Mouse (Mus musculus) embryonic facial prominence, embryonic 15.5 days (tissue): ENCODE results near the gene Rnase11. TPM values are rescaled to one million over a fixed set of nuclear protein-coding genes. Genes with fewer than 3 reads are reported as not detected.
A peak's percentile ranks its signal among the peaks of the same experiment; 100 is the strongest.
"Not testable (repeated sequence)": the region's sequence is repeated elsewhere in the genome, so short reads cannot be mapped to it uniquely, and the experiment has no call there.

Experiments
- ATAC-seq: fragments of 200-750 bp; cut with Nextera tagmentation; 2 replicates; pipeline ENCODE4 v1.8.0; 2017; ENCODE audit warnings: low read depth, moderate TSS enrichment; ENCODE audit not compliant: insufficient number of reproducible peaks, low FRiP score, low TSS enrichment
- H3K27ac ChIP-seq: fragments of 300-500 bp; sonication (generic); replicated peaks from 2 replicates; pipeline ENCODE4 v1.5.1; 2015; ENCODE audit warnings: mild to moderate bottlenecking, inconsistent platforms
- H3K27me3 ChIP-seq: fragments of 300-500 bp; sonication (generic); 2 replicates; pipeline ENCODE4 v1.6.1; 2015; ENCODE audit warnings: inconsistent platforms
- H3K36me3 ChIP-seq: fragments of 300-500 bp; sonication (generic); 2 replicates; pipeline ENCODE4 v1.6.1; 2015; ENCODE audit warnings: mild to moderate bottlenecking, inconsistent platforms
- H3K4me1 ChIP-seq: fragments of 300-500 bp; sonication (generic); 2 replicates; pipeline ENCODE4 v1.6.1; 2015; ENCODE audit warnings: inconsistent platforms
- H3K4me2 ChIP-seq: fragments of 300-500 bp; sonication (generic); replicated peaks from 2 replicates; pipeline ENCODE4 v1.6.1; 2015; ENCODE audit warnings: mild to moderate bottlenecking, inconsistent platforms
- H3K4me3 ChIP-seq: fragments of 300-500 bp; sonication (generic); replicated peaks from 2 replicates; pipeline ENCODE4 v1.5.1; 2015; ENCODE audit warnings: mild to moderate bottlenecking, inconsistent platforms
- H3K9ac ChIP-seq: fragments of 300-500 bp; sonication (generic); 2 replicates; pipeline ENCODE4 v1.6.1; 2015; ENCODE audit warnings: inconsistent platforms
- H3K9me3 ChIP-seq: fragments of 300-500 bp; sonication (generic); replicated peaks from 2 replicates; pipeline ENCODE4 v1.6.1; 2016; ENCODE audit warnings: inconsistent platforms
- WGBS: fragments of 180-500 bp; shearing (Covaris S2); methylation state at CpG from one replicate; pipeline ENCODE4 v1.1.7; 2015; 5-methylcytosine and 5-hydroxymethylcytosine counted together
- polyA plus RNA-seq: library from polyadenylated mRNA; unstranded; fragments of >200 nt; fragmentation: Nextera tagmentation; extraction: Ambion mirVana; gene quantifications from 2 replicates; pipeline ENCODE4 v1.2.1, GENCODE M21; 2015

Rnase11 gene
- polyA plus RNA-seq, 1 experiment from 2014 or later, result not detected

DNA sequence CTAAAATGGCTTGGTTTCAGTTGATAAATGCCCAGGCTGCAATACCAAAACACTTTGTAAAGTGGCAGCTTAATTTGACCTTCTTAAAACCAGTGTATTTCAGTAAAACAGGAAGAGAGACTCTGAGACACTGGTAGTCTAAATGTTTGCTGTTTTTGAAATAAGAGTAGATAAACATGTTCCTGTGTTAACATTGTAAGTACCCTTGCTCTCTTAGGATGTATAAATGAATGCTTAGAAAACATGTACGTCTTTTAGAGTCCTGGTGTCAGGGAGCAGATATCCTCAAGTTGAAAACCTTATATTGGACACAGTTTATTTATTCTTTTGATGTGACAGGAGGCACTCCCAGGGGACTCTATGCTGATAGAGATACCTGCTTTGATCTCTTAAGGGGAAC, 14.8 kb downstream of the Rnase11 start:
- 43% methylated on average over 1 of the region's 1 CpGs for WGBS
- H3K4me2 ChIP-seq, result no peak overlapping the region
- H3K4me1 ChIP-seq, result no peaks in the 10 kb centered on the region
- ATAC-seq, result no peak
- H3K9me3 ChIP-seq, result no peaks in the 10 kb centered on the region
- no peak overlapping the region for H3K9ac ChIP-seq
- no peaks in the 10 kb centered on the region for H3K36me3 ChIP-seq
- no peak overlapping the region for H3K27ac ChIP-seq
- H3K4me3 ChIP-seq, result no peak overlapping the region
- H3K27me3 ChIP-seq, result no peaks in the 10 kb centered on the region

DNA sequence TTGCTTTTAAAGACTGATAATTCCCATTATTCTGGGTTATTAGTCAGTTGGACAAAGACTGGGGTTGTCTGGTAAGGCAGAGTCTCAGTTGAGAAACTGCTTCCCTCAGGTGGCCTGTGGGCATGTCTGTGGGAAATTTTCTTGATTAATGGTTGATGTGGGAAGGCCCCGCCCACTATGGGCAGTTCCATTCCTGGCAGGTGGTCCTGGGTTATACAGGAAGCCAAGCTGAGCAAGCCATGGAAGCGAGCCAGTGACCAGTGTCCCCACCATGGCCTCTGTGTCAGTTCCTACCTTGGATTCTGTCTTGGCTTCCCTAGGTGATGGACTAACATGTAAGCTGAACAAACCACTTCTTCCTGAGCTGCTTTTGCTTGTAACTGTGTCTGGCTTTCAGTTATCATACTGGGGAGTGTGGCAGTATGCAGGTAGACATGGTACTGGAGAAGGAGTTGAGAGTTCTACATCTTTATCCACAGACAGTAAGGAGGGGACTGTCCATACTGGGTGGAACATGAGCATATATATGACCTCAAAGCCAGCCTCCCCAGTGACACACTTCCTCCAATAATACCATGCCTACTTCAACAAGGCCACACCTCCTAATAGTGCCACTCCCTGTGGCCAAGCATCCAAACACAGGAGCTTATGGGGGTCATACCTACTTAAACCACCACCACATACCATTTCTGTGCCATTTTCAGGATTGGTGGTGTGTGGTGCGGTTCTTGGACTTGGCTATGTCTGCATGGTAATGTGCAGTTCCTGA, 22.4 kb downstream of the Rnase11 start:
- Histone ChIP-seq H3K9ac (no peak overlapping the region), H3K27ac (no peak overlapping the region), H3K9me3 (no peaks in the 10 kb centered on the region), H3K27me3 (no peaks in the 10 kb centered on the region), H3K36me3 (no peaks in the 10 kb centered on the region), H3K4me3 (no peak overlapping the region), H3K4me2 (no peak overlapping the region), H3K4me1 (no peaks in the 10 kb centered on the region)
- 49% methylated on average over 3 of the region's 3 CpGs for WGBS
- ATAC-seq, result no peak

DNA sequence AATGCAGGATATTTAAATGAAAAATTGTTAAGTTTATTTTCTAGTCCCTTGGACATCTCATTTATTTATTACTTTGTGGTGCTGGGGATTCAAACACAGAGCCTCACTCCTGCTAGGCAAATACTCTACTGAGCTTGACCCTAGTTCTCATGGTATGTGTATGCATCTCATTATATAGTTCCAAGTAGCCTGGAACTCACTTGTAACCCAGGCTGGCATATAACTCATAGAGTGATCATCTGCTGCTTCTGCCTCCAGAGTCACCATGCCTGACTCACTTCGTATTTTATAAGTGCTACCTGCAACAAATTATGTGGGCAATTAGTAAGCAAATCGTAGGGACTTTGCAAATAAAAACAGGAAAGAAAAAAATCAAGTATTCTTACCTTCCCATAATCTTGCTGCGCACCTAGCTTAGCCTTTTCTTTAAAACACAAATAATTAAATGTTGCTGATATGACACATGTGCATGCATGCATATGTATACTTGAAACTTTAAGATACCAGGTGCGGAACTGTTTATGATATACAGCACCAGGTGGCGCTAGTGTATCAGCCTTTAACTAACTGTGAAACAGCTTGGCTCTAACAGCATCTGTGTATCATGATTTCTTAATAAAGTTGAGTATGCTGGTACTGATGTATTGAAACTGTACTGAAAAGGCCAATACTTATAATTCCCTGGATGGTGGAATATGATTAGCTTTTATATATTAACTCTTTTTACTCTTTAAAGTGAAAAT, 23.4 kb downstream of the Rnase11 start:
- Histone ChIP-seq H3K9ac (no peak overlapping the region), H3K27ac (no peak overlapping the region), H3K36me3 (no peaks in the 10 kb centered on the region), H3K4me1 (no peaks in the 10 kb centered on the region), H3K9me3 (no peaks in the 10 kb centered on the region), H3K4me3 (no peak overlapping the region), H3K4me2 (no peak overlapping the region), H3K27me3 (no peaks in the 10 kb centered on the region)
- 32% methylated on average over 5 of the region's 5 CpGs for WGBS
- no peak for ATAC-seq

DNA sequence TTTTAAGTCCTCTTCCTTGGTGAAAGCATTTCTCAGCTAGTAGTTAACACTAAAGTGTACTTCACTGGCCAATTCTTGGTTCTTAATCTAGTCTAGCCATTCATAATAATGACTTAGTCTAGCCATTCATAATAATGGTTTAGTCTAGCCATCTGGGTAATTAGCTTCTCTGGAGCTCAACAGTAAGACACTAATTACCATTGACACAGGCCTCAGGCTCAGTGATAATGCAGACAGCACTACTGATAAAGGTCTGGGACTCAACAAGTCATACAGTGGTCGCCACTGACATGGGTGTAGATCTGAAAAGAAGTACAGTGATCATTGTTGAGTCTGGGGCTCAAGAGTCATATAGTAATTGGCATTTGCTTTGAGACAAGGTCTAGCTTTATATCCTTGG, 25.1 kb downstream of the Rnase11 start:
- Histone ChIP-seq H3K36me3 (no peaks in the 10 kb centered on the region), H3K9ac (no peak overlapping the region), H3K4me3 (no peak overlapping the region), H3K9me3 (no peaks in the 10 kb centered on the region), H3K4me1 (no peaks in the 10 kb centered on the region), H3K27ac (no peak overlapping the region), H3K27me3 (no peaks in the 10 kb centered on the region), H3K4me2 (no peak overlapping the region)
- 79% methylated on average over 1 of the region's 1 CpGs for WGBS
- no peak for ATAC-seq

DNA sequence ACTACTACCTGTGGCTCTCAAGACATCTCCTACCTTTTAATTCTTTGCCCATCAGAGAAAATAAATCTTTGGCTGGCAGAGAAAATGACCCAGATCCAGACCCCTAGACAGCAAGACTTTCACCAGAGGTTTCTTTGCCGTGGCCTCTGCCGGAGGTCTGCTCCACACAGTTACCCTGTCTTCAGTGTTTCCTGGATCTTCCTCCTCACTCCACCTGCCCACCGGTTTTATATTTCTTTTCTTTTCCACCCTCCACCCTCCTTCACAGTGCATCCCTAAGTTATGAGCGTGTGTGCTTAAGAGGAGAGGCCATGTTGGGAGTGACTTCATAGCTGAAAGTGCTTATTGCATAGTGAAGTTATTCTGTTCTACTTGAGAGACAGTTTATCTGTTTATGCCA, 26.5 kb downstream of the Rnase11 start:
- no peaks in the 10 kb centered on the region for H3K36me3 ChIP-seq
- no peaks in the 10 kb centered on the region for H3K9me3 ChIP-seq
- WGBS, result 78% methylated on average over 4 of the region's 4 CpGs
- no peak overlapping the region for H3K4me2 ChIP-seq
- no peaks in the 10 kb centered on the region for H3K27me3 ChIP-seq
- no peak overlapping the region for H3K27ac ChIP-seq
- H3K9ac ChIP-seq, result no peak overlapping the region
- H3K4me1 ChIP-seq, result no peaks in the 10 kb centered on the region
- no peak overlapping the region for H3K4me3 ChIP-seq
- no peak for ATAC-seq

DNA sequence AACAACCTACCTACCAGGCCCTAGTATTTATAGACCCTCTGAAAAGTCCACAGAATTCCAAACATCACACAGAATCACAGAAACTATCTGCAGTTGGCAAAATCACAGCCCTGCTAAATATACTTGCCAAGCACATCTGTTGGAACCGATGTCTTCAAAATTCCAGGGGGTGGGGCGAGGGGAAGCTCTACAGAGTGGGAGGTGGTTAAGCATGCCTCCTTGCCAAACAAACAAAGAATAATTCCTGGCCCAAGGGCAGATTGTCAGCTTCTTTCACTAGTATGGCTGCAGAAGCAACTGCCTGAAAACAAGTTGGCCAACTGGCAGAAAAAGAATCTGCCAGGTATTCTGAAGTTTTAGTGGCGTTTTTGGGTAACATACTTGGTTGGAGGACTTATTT, 32.7 kb downstream of the Rnase11 start:
- Histone ChIP-seq H3K36me3 (no peaks in the 10 kb centered on the region), H3K4me1 (no peaks in the 10 kb centered on the region; the same call in 1 of the 2 replicates), H3K9me3 (no peaks in the 10 kb centered on the region), H3K9ac (no peak overlapping the region), H3K27me3 (no peaks in the 10 kb centered on the region), H3K4me2 (no peak overlapping the region), H3K27ac (peak overlapping the region; percentile 22; the same call in 1 of the 2 replicates), H3K4me3 (no peak overlapping the region)
- ATAC-seq, result peak; percentile 67; the same call in 1 of the 2 replicates
- WGBS, result 25% methylated on average over 3 of the region's 3 CpGs

DNA sequence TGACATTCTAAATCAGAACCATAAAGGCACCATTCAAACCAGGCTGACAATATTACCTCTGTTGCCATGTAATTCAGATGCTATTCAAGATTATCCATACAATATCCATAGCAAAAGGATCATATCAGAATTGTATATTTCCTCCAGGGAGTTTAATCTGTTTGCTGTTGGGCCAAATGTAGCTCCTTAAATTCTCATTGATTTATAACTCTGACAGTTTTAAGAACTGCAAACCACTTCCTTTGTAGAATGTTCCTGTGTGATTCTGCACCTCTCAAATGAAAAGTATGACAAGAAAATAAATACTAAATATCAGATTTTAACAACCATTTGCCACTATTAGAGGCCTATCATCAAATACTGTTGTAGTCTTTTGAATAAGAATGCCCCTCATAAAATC, 34.2 kb downstream of the Rnase11 start:
- ATAC-seq, result no peak
- H3K36me3 ChIP-seq, result no peaks in the 10 kb centered on the region

DNA sequence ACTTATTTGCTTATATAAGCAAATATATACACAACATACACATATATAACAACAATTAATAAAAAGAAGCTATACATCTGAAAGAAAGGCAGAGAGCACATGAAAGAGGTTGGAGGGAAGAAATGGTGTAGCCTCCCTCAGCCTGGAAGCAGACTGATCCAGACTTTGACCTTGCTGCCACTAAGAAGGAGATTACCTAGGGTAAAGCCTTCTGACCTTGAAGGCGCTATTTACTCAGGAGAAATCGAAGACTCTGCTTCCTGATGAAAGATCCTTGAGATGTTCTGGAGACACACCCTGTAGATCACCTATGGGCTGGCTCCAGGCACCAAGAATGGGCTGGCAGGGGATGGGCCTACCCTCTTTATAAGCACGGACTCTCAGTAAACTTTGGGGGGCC, 35.2 kb downstream of the Rnase11 start:
- H3K9ac ChIP-seq, ATAC-seq, H3K27me3 ChIP-seq, H3K9me3 ChIP-seq, H3K27ac ChIP-seq, H3K4me1 ChIP-seq, H3K4me3 ChIP-seq, H3K36me3 ChIP-seq, H3K4me2 ChIP-seq: not testable (repeated sequence)
- 89% methylated on average over 3 of the region's 3 CpGs for WGBS

More for the DNA sequence above, 34.2 kb downstream of the Rnase11 start:
- Histone ChIP-seq H3K4me3 (no peak overlapping the region), H3K27me3 (no peaks in the 10 kb centered on the region), H3K27ac (no peak overlapping the region), H3K9me3 (no peaks in the 10 kb centered on the region), H3K9ac (no peak overlapping the region), H3K4me2 (no peak overlapping the region), H3K4me1 (no peaks in the 10 kb centered on the region; the same call in 1 of the 2 replicates)

DNA sequence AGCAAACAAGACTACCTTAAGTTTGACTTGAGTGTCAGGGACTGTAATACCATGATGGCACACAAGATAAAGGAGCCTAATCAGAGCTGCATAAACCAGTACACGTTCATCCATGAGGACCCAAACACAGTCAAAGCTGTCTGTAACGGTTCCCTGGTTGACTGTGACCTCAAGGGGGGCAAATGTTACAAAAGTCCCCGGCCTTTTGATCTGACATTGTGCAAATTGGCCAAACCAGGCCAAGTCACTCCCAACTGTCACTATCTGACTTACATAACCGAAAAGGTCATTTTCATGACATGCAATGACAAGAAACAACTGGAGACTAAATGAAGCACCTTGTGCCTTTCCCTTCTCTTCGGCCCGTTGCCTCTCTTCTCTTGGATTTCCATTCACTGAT, 40.4 kb downstream of the Rnase11 start:
- H3K9ac ChIP-seq, result no peak overlapping the region
- no peak overlapping the region for H3K4me2 ChIP-seq
- no peaks in the 10 kb centered on the region for H3K9me3 ChIP-seq
- no peak for ATAC-seq
- H3K27ac ChIP-seq, result peak overlapping the region; percentile 96
- H3K4me1 ChIP-seq, result peaks cover 28% of the 10 kb centered on the region
- no peak overlapping the region for H3K4me3 ChIP-seq
- no peaks in the 10 kb centered on the region for H3K36me3 ChIP-seq
- 86% methylated on average over 6 of the region's 6 CpGs for WGBS
- no peaks in the 10 kb centered on the region for H3K27me3 ChIP-seq

DNA sequence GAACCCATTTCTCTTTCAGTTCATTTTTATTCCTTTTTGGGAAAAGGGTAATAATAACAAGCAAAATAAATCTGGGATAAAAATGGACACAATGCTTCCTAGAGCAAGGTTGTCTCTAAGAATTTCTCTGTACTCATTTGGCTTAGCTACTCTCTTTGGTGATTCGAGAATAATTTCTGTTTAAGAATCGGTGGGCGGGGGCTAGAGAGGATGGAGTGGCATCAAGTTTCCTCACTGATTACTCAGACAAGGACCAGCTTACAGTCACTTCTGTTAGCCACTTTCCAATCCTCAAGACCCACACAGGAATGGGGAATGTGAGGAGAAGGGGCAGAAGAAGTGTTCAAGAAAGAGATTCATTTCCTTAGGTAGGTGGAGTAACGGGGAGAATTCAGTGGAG, 41.2 kb downstream of the Rnase11 start:
- WGBS, result 56% methylated on average over 4 of the region's 4 CpGs
- Histone ChIP-seq H3K4me3 (no peak overlapping the region), H3K36me3 (no peaks in the 10 kb centered on the region), H3K27me3 (no peaks in the 10 kb centered on the region), H3K4me1 (peaks cover 28% of the 10 kb centered on the region), H3K9me3 (no peaks in the 10 kb centered on the region), H3K9ac (no peak overlapping the region), H3K4me2 (no peak overlapping the region; the same call in 1 of the 2 replicates), H3K27ac (peak overlapping the region; percentile 96)
- ATAC-seq, result no peak

DNA sequence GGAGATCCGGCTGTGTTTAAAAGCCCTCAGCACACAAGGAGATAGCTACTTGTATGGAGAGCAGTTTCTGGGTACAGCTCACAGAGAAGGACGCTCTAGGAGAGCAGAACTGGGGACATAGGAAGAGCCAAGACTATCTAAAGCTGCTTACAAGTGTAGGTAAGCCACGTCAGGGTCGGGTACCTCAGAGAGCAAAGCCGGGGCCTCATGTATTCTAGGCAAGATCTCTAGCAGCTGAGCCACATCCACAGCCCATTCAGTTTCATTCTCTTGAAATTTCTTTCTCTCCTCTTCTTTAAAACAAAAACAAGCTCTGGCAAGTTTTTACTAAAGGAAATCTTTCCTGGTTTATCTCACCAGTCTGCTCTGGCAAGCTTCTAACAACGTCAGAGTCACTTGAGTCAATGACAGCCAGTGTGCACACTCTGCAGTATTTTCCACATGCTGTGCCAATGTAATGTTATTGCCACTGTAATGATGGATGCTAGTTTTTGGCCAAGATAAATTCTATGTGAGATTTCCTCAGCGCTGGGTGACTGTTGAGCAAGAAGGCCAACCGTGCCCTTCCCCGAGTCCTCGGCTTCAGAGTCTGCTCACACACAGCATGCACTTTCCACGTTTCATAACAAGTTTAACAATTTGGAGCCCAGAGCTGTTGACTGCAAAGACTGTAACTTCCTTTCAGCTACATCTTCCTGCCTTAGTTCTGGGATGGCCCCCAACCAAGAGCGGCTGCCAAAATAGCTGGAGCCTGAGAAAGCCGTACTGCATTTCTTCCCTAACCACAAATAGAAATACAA, 41.8 kb downstream of the Rnase11 start:
- Histone ChIP-seq H3K4me3 (no peak overlapping the region), H3K27me3 (no peaks in the 10 kb centered on the region), H3K4me1 (peaks cover 28% of the 10 kb centered on the region), H3K27ac (peak overlapping the region; percentile 96), H3K4me2 (no peak overlapping the region; the same call in 1 of the 2 replicates), H3K9me3 (no peaks in the 10 kb centered on the region), H3K36me3 (no peaks in the 10 kb centered on the region), H3K9ac (no peak overlapping the region)
- 39% methylated on average over 13 of the region's 13 CpGs for WGBS
- ATAC-seq, result peak; percentile 82
